Mouse (Mus musculus): ENCODE measurements at regions not wholly inside any gene's neighbourhood (a gene's known extent, or its start where the extent isn't known, plus 50 kb on each side); places are given as distances from the start of the nearest gene placed in this dataset.
"Not testable (repeated sequence)": the region's sequence is repeated elsewhere in the genome, so short reads cannot be mapped to it uniquely, and the experiment has no call there.

- DNase-seq (ENCODE audit: low read depth, low spot score): no peak
Observed at GRCm38 (mm10) chr6:37692758-37693157, 162.8 kb downstream of the Akr1d1 start.

DNA sequence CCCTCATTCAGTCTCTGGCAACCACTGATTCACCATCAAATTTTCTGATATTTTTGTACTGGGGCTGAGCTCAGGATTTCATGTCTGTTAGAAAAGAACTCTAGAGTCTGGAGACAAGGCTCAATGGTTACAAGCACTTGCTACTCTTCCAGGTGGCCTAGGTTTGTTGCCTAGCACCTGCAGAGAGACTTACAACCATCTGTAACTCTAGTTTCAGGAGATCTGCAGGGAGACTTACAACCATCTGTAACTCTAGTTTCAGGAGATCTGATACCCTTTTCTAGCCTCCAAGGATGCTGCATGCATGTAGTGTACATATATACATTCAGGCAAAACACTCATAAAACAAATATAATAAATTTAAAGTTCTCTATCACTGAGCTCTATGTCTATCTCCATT lies 166.1 kb downstream of the Akr1d1 start:
- no peak for DNase-seq (ENCODE audit: low read depth, low spot score)

DNA sequence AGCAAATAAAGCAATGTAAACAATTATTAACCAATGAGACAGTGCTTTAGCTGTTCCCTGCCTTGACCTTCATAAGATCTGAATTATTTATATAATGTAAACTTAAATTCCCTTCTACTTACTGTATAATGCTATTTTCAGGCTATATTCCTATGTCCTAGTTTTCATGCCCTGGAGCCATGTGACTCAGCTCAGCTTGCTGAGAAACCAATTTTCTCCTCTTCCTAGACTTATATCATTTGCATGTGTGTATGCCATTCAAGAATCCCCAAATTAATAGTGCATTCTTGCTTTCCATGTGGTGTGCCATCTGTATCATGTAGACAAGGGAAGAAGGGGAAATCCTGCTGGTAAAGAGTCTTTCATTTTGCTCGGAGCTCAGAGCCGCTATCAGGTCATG lies 166.7 kb upstream of the Trim24 start:
- DNase-seq (ENCODE audit: low read depth, low spot score): peak; percentile 78

GRCm38 (mm10) chr6:37705733-37706145 lies 164.9 kb upstream of the Trim24 start:
- DNase-seq (ENCODE audit: low read depth, low spot score): peak; percentile 89

- DNase-seq (ENCODE audit: low read depth, low spot score): not testable (repeated sequence)
Observed at GRCm38 (mm10) chr6:37707671-37708070, 162.9 kb upstream of the Trim24 start.

DNA sequence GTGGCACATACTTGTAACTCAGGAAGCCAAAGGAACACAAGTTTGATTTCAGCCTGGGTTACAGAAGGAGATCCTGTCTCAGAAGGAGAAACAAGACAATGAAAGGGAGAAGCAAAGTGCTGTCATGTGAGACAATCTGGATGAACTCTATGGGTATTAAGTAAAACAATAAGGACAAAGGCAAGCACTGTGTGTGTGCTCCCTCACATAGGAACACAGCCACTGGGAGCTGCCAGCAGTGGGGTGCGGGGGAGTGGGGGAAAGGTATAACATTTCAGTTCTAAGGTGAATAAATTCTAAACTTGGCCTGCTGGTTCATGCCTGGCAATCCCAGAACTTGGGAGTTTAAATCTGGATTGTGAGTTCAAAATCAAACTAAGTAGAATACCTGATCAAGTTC lies 158.8 kb upstream of the Trim24 start:
- DNase-seq (ENCODE audit: low read depth, low spot score): no peak

GRCm38 (mm10) chr6:37713411-37713810 lies 157.2 kb upstream of the Trim24 start:
- DNase-seq (ENCODE audit: low read depth, low spot score): no peak

- no peak for DNase-seq (ENCODE audit: low read depth, low spot score)
Observed at GRCm38 (mm10) chr6:37714223-37714928, 156.2 kb upstream of the Trim24 start.

- DNase-seq (ENCODE audit: low read depth, low spot score): no peak
Observed at GRCm38 (mm10) chr6:37721736-37722135, 148.9 kb upstream of the Trim24 start.

DNA sequence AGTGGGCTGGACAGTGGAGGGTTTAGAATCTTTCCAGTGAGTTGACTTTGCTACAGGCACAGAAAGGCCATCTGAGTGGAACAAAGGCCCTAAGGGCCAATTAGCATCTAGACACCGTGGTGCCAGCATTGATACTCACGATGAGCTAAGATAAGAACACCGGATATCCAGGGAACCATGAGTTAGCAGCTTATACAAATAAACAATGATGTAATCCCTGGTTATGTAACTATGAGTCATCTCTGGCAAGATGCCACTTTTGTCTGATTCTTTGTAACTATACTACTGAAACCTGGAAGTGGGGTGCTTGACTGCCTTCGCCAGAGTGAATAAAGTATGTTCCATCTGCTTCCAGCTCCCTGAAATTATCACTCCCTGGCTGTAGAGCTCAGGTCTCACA lies 147.3 kb upstream of the Trim24 start:
- peak; percentile 88 for DNase-seq (ENCODE audit: low read depth, low spot score)

DNA sequence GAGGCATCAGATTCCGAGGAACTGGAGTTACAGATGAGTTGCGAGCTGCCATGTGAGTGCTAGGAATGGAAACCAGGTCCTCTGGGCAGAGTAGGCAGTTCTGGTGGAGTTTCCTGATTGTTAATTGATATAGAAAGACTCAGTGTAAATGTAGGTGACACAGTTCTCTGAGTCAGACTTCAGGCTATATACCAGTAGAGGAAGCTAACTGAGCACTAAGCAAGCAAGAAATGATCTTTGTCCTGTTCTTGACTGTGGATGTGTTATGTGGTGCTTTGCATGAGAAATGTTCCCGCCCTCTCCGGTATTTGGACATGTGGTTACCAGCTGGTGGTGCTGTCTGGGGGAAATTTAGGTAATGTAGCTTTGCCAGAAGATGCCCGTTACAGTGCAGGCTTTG lies 146.4 kb upstream of the Trim24 start:
- no peak for DNase-seq (ENCODE audit: low read depth, low spot score)

GRCm38 (mm10) chr6:37728621-37729020 lies 142.0 kb upstream of the Trim24 start:
- DNase-seq (ENCODE audit: low read depth, low spot score): no peak

- no peak for DNase-seq (ENCODE audit: low read depth, low spot score)
Observed at GRCm38 (mm10) chr6:37729165-37729564, 141.4 kb upstream of the Trim24 start.

- peak; percentile 47 for DNase-seq (ENCODE audit: low read depth, low spot score)
Observed at GRCm38 (mm10) chr6:37730500-37731239, 139.9 kb upstream of the Trim24 start.

DNA sequence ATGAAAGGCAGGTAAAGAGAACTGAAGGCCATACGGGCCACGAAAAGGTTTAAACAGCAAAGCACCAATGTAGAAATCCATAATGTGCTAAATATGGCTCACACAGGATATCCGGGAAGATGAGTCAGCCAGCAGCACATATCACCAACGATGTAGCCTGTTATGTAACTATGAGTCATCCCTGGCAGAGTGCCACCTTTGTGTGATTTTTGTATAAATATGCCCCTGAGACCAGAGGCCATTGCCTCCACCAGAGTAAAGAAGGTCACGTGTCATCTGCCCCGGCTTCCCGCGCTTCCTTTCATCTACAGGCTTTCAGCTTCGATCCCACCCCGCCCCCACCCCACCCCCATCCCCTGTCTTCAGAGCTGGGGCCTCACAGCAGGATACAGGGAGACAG lies 138.2 kb upstream of the Trim24 start:
- peak; percentile 97 for DNase-seq (ENCODE audit: low read depth, low spot score)

GRCm38 (mm10) chr6:37735288-37735961 lies 135.2 kb upstream of the Trim24 start:
- DNase-seq (ENCODE audit: low read depth, low spot score): peak; percentile 61

GRCm38 (mm10) chr6:37735962-37736297 lies 134.7 kb upstream of the Trim24 start:
- DNase-seq (ENCODE audit: low read depth, low spot score): peak; percentile 78

GRCm38 (mm10) chr6:37740982-37741889 lies 129.4 kb upstream of the Trim24 start:
- no peak for DNase-seq (ENCODE audit: low read depth, low spot score)

DNA sequence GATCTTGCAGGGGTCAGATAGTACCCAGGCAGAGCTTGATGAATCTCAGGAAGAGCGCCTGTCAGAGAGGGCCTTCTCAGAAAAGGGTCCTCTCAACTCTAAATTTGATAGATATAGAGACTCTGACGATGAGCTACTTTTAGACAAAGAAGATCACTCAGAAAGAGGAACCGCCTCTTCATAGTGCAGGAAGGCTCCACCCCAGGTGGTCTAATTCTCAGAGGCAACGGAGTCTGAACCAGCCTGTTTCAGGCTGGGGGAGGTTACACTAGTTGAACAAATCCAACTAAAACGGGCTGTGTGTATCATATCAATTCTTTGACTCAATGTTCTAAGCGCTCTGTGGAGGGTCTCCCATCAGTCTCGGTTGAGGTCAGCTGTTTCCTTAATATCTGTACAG lies 128.7 kb upstream of the Trim24 start:
- DNase-seq (ENCODE audit: low read depth, low spot score): not testable (repeated sequence)

- DNase-seq (ENCODE audit: low read depth, low spot score): peak; percentile 44
Observed at GRCm38 (mm10) chr6:37744679-37745078, 125.9 kb upstream of the Trim24 start.

- DNase-seq (ENCODE audit: low read depth, low spot score): peak; percentile 60
Observed at GRCm38 (mm10) chr6:37745393-37746100, 125.1 kb upstream of the Trim24 start.
